Mouse (Mus musculus) E14TG2a.4 (cell line): ENCODE results near the gene Trim41.

Experiments used
- CTCF ChIP-seq: conservative IDR thresholded peaks from 2 replicates; pipeline ENCODE4 v1.5.1; 2014; ENCODE audit warnings: low read length
- POU5F1 ChIP-seq: IDR thresholded peaks from 2 replicates; pipeline ENCODE4 v1.6.1; 2014; ENCODE audit warnings: low read length, borderline replicate concordance

DNA sequence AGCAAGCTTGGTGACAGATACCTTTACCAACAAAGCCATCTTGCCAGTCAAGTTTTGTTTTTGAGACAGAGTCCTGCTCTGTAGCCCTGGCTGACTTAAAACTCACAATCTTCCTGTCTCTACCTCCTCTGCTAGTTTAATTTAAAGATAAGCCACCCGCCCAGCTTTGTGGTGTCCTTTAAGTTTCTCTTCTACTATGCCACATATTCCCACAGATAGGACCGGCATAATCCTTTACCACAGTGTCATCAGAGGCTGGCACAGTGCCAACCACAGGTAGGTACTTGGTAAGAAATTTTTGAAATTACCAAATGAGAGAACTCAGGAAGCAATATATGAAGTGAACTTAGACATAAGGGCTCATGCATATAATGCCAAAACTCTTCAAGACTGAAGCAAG is 7.0 kb downstream of the Trim41 start:
- TF ChIP-seq CTCF (no peak), POU5F1 (no peak)
